Mouse (Mus musculus): Measurements from ENCODE around the gene Lmnb2. TPM values are rescaled to one million over a fixed set of nuclear protein-coding genes. Genes with fewer than 3 reads are reported as not detected.

The Lmnb2 gene
- total RNA-seq, 2 experiments from 2014 or later = 24.0 to 28.1 TPM

DNA sequence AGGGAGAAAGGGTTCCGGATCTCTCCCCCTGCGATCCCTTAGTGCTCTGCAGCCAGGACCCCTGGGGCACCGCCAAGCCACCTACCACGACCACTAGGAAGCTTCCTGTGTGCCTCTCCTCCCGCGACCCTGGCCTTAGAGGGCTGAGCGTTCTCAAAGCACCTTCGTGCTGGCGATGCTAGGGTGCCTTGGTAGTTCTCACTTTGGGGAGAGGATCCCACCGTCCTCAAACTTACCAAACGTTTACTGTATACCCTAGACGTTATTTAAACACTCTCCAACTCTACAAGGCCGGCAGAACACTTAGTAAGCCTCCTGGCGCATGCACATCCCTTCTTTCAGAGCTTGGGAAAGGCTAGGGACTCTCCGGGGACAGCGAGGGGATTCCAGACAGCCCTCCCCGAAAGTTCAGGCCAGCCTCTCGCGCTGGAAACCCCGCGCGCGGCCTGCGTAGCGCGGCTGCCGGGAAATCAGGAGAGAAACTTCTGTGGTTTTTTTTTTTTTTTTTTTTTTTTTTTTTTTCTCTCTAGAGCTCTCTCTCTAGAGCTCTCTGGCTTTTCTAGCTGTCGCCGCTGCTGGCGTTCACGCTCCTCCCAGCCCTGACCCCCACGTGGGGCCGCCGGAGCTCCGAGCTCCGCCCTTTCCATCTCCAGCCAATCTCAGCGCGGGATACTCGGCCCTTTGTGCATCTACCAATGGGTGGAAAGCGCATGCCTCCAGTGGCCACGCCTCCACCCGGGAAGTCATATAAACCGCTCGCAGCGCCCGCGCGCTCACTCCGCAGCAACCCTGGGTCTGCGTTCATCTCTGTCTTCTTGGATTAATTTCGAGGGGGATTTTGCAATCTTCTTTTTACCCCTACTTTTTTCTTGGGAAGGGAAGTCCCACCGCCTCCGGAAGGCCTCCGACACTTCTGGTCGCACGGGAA is 11.5 kb upstream of the Lmnb2 start, which contains the start of gene Gadd45b:
Gene Gadd45b (plus strand): TSS at position 775 of the 928 bp plus-strand sequence.
- DNase-seq = peak; percentile 98

GRCm38 (mm10) chr10:80928586-80929298 is 10.7 kb upstream of the Lmnb2 start:
- peak; percentile 91 for DNase-seq

GRCm38 (mm10) chr10:80925472-80925871 is 7.4 kb upstream of the Lmnb2 start:
- no peak for DNase-seq

DNA sequence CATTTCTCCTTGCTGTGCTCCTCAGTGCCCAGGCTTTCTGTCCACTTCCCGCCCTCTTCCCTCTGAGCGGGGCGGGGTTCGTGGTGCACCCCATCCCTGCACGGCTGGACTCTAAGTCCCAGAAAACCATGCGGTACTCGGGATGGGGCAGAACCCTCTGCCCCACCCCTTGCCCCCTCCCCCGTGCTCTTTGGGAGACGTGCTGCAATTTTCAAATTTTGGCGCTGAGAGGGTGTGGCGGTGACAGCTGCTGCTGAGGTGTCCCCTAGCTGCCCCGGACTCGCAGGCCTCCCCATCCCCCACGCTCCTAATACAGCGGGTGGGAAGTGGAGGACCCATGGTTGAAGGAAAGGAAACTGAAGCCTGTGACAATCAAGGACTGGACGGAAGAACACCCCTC is 3.9 kb upstream of the Lmnb2 start:
- DNase-seq = no peak

DNA sequence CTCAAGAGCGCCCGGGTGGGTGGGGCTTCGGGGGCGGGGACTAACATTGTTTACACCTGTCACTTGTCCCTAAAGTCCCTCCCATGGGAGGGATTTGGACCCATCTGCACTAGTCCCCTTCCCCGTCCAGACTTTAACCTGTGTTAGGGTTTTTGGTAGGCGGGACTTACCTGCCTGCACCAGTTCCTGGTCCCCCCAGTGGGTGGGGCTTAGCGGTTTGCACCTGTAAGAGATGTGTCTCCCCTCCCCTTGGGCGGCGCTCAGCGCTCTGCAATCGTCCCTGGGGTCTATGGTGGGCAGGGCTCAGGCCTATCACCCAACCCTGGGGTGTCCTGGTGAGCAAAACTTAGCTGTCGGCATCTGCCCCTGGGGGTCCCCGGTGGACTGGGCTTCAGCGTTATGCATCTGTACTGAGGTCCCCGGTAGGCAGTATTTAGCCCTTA is 688 bp downstream of the Lmnb2 start:
- DNase-seq = no peak

GRCm38 (mm10) chr10:80915736-80916135 is 2.3 kb downstream of the Lmnb2 start:
- DNase-seq = no peak

- no peak for DNase-seq
Measured at GRCm38 (mm10) chr10:80915260-80915659, 2.8 kb downstream of the Lmnb2 start.

DNA sequence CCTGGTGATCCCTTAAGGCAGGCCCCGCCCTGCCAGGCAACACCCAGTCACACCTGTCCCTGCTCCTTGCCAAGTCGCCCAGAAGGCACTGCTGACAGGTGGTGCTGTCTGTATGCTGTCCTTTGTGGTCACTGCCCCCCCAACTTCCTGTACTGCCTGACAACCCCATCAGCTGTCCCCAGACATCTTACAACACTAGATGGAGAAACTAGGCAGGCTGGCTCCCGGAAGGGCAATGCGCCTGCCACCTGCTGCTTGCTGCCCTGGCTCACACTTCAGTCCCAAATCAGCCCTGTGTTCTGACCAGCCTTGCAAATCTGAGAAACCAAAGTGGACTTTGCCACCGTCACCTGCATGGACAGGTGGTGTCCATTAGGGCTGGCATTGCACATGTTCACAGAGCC is 3.8 kb downstream of the Lmnb2 start:
- peak; percentile 64 for DNase-seq

DNA sequence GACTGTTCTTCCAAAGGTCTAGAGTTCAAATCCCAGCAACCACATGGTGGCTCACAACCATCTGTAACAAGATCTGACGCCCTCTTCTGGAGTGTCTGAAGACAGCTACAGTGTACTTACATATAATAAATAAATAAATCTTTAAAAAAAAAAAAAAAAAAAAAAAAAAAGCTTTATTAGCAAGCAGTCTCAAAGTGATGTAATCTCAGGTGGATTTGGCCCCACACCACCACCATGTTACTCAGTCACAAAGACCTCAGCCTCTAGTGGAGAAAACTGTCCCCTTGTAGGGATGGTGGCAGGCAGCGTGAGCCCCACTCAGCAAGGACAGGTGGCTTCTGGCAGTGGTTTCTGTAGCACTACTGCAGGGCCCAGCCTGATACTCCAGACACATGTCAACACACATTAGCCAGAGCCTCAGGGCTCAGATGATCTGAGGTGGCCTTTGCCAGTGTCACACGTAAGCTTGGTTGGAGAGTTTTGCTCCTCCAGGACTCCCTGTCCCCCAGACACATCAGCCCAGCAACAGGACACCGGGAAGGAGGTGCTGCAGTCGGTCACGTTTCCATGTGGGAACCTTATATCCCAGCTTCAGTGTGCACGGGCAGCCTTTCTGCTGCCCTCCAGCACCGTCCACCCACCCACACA is 4.6 kb downstream of the Lmnb2 start:
- DNase-seq = no peak

DNA sequence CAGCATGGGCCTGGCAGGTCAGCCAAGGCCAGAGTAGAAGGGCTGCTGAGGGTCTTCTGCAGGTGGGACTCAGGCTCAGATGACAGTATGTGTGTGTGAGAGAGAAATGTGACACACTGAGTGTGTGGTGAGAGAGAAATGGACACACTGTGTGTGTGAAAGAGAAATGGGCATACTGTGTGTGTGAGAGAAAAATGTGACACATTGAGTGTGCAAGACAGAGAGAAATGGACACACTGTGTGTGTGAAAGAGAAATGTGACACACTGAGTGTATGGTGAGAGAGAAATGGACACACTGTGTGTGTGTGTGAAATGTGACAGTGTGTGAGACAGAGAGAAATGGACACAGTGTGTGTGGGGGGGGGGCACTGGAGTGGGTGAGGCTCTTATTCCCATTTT is 6.2 kb downstream of the Lmnb2 start:
- DNase-seq = no peak

DNA sequence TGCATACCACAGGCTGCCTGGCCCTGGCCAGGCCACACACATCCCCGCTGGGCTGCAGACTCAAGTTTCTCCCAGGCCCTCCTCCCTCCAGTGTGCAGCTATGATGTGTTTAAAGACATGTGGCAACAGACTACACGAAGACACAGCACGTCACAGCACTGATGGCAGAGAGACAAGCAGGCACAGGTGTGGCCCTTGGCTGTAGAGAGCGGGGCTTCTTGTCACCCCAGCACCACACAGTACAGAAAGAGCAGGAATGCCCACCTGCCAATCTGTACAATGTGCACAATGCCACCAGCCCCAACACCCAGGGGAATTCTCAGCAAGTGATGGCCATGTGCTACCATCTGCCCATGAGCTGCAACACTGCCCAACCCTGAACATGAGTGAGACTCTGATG is 6.7 kb downstream of the Lmnb2 start:
- DNase-seq = no peak

DNA sequence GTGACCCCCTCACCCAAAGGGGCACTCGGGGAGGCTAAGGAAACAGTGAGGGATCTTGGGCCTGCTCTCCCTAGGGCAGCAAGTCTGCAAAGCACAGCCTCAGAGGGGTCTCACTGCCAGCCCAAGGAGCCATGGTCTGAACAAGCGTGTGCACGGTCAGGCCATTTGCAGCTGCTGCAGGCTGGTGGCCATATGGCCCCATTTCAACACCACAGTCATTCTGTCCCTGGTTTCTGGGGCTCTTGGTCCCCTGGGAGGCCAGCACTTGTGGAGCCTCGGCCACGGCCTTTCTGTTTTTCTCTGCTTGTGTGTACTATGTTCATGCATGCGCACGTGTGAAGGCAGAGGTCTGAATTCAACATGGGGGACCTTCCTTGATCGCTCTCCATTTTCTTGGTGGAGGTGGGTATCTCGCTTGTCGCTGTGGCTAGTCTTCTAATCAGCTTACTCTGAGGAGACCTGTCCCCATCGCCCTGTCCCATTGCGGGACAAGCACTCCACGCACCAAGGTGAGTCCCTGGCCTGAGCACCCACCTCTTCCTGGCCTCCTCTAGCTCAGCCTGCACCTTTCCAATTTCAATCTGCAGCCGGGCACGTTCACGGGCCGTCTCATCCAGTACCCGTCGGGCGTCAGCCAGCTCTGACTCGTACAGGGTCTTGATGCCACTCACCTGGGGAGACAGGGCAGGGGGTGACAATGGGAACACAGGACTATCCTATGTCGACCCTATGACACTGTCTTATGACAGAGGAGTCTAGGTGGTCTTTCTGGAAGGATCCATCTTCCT is 8.5 kb downstream of the Lmnb2 start:
- DNase-seq = peak; percentile 58

GRCm38 (mm10) chr10:80904709-80905108 is 13.3 kb downstream of the Lmnb2 start:
- no peak for DNase-seq

DNA sequence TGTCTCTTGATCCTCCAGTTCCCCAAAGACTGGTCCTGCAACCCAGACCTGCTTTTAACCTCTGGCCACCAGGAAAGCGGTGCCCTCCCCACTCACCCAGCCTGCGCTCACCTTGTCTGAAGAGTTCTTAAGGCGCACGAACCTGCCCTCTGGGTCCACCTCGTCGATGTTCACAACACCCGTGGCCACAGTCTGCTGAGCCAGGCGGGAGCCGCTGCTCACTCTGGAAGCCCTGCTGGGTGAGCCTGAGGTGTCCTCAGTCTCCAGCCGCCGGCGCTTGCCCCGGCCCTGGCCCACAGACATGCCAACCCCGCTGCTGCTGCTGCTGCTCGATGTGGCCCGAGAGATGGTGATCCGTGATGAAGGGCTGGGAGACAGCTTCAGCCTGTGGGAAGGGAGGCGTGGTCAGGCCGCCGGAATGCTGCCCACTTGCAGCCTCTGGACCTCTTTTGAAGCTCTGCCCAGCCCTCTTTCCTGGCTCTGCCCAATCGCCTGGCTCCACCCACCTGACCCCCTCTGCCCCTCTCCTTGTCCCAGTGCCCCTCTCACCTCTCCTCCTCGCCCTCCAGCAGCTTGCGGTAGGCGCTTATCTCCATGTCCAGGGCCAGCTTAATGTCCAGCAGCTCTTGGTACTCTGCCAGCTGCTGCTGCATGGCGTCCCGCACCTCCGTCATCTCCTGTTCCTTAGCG is 13.9 kb downstream of the Lmnb2 start:
- DNase-seq = no peak

DNA sequence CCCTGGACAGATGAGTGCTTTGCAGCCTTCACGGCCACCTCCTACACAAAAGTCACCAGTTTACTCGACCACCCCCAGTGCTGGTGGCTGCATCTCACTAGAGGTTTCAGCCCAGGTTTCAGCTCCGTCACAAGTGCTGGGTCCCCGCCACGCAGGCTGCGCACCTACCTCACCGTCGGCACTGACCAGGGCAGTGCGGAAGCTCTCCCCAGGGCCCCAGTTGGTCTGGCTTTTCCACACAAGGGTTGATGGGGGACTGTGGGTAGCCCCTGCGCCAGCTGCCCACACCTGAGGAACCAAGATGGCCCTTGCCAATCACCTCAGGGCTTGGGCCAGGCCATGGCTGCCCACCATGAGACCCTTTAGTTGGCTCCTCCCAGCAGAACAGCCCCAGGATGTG is 14.8 kb downstream of the Lmnb2 start:
- no peak for DNase-seq

- DNase-seq = no peak
Measured at GRCm38 (mm10) chr10:80902273-80902940, 15.6 kb downstream of the Lmnb2 start.

DNA sequence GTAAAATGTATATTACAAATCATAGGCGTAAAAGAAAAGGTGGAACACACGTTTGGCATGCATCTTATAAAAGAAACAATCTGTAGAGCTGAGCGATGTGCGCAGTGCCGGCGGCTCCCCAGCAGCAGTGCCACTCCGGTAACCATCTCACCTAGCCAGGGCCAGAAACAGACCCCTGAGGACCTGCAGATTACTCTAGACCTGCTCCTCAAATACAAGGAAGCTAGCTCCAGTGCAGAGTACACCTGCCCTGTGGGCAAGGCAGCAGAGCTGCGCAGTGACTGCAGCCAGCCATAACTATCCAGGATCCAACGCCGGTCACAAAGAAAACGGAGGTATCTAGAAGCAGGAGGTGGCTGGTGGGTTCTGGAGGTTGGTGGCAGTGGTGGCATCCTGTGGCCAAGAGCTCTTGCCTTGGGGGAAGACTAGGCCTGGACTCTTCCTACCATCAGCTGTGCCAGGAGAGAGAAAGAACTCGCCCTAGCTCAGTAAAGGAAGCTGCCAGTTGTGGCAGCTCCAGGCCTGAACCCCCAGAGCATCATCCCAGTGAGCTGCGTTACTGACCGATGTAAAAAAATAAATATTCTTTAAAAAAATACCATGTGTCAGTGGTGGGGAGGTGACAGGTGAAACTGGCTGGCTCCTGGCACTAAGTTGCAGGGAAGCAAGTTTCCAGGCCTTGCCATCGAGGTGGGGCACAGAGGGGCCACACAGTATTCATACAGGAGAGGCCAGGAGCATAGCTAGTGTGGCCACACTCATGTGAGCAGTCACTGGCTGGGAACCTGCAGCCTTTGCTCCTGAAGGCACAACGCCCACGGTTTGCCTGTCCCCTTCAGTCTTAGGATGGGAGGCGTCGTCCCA is 16.4 kb downstream of the Lmnb2 start:
- no peak for DNase-seq

DNA sequence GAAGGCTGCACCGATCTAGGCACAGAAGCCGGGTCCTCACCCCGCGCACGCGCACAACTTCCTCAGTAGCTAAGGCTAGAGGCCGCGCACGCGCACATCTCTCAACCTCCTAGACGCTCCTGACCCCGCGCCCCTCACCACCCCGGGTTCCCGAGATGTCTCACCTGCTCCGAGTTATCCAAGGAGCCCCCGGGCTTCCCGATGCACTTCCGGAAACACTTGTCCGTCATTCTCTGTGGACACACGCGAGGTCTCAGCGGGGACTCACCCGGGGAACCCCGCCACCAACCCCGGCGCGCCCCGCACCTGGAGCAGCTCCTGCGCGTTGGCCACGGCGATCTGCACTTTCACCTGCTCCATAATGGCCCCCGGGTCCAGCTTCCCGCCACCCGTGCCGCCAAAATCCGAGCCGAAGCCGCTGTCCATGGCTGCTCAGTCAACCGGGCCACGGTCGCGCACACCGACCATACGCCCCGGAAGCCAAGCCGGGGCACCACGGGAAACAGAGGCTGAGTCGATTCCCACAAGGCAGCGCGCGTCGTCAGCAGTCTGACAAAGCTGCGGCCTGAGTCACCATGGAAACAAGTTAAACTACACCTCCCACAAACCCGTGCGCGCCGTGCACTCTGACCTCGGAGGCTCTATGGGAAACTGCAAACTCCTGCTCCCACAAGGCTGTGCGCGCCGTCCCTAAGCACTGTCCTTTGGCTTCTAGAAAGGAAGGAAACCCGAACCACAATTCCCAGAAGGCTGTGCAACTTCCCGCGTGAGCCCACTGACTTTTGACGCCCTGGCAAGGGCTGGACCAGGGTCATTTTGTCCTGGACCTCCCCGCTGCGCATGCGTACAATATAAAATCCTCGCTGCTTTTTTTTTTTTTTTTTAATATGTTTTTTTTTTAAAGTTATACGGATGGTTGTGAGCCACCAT is 17.5 kb downstream of the Lmnb2 start, which contains the start of gene Timm13:
Gene Timm13 (minus strand): TSS at position 652 of the 930 bp plus-strand sequence.
- DNase-seq = peak; percentile 91

Measured in gastrocnemius, postnatal 10 days (tissue).